Mouse (Mus musculus) activated CD4-positive, CD25-positive, alpha-beta regulatory T cell, adult 4 months (primary cell): ENCODE data around the gene Cpa5. TPM values are rescaled to one million over a fixed set of nuclear protein-coding genes. Genes with fewer than 3 reads are reported as not detected.
A peak's percentile ranks its signal among the peaks of the same experiment; 100 is the strongest.

Experiments used
- ATAC-seq: one replicate; pipeline ENCODE4 v1.8.0; 2017
- polyA plus RNA-seq, 2 experiments: library from polyadenylated mRNA; unstranded; fragments of 100-300 nt; shearing (Covaris generic); gene quantifications; one replicate each; pipeline ENCODE4 v1.2.1; 2017

Gene Cpa5
- polyA plus RNA-seq: not detected

GRCm38 (mm10) chr6:30610710-30611109, at the start of gene Cpa5:
Gene Cpa5, plus strand, starts transcription at chr6:30611010.
- ATAC-seq: no peak

- no peak for ATAC-seq
Measured at GRCm38 (mm10) chr6:30562132-30562531, 48.7 kb upstream of the Cpa5 start.

GRCm38 (mm10) chr6:30563575-30563974, 47.2 kb upstream of the Cpa5 start:
- no peak for ATAC-seq

- no peak for ATAC-seq
Measured at GRCm38 (mm10) chr6:30564051-30564450, 46.8 kb upstream of the Cpa5 start.

GRCm38 (mm10) chr6:30568069-30568468, 42.7 kb upstream of the Cpa5 start, which contains the start of gene Cpa4:
Gene Cpa4, plus strand, starts transcription at chr6:30568369.
- ATAC-seq: no peak

GRCm38 (mm10) chr6:30569331-30569730, 41.5 kb upstream of the Cpa5 start:
- no peak for ATAC-seq

- no peak for ATAC-seq
Measured at GRCm38 (mm10) chr6:30570012-30570411, 40.8 kb upstream of the Cpa5 start.

- no peak for ATAC-seq
Measured at GRCm38 (mm10) chr6:30572456-30573311, 38.1 kb upstream of the Cpa5 start.

GRCm38 (mm10) chr6:30573380-30573779, 37.4 kb upstream of the Cpa5 start:
- no peak for ATAC-seq

- no peak for ATAC-seq
Measured at GRCm38 (mm10) chr6:30574945-30575344, 35.9 kb upstream of the Cpa5 start.

GRCm38 (mm10) chr6:30576477-30577203, 34.2 kb upstream of the Cpa5 start:
- no peak for ATAC-seq

GRCm38 (mm10) chr6:30579961-30580840, 30.6 kb upstream of the Cpa5 start:
- no peak for ATAC-seq

- no peak for ATAC-seq
Measured at GRCm38 (mm10) chr6:30580841-30581176, 30.0 kb upstream of the Cpa5 start.

GRCm38 (mm10) chr6:30586886-30587442, 23.8 kb upstream of the Cpa5 start:
- no peak for ATAC-seq

- ATAC-seq: no peak
Measured at GRCm38 (mm10) chr6:30589819-30590218, 21.0 kb upstream of the Cpa5 start.

- ATAC-seq: peak; percentile 92
Measured at GRCm38 (mm10) chr6:30591851-30592404, 18.9 kb upstream of the Cpa5 start.

GRCm38 (mm10) chr6:30592417-30592974, 18.3 kb upstream of the Cpa5 start:
- ATAC-seq: no peak

GRCm38 (mm10) chr6:30594364-30594763, 16.4 kb upstream of the Cpa5 start:
- no peak for ATAC-seq

GRCm38 (mm10) chr6:30596230-30596898, 14.4 kb upstream of the Cpa5 start:
- no peak for ATAC-seq

- no peak for ATAC-seq
Measured at GRCm38 (mm10) chr6:30600033-30600432, 10.8 kb upstream of the Cpa5 start.

- no peak for ATAC-seq
Measured at GRCm38 (mm10) chr6:30600995-30601394, 9.8 kb upstream of the Cpa5 start.
